Mouse (Mus musculus): ENCODE results near the gene 1700001C02Rik.

Gene 1700001C02Rik

GRCm38 (mm10) chr5:30494606-30495005 lies 28.8 kb downstream of the 1700001C02Rik start:
- DNase-seq (ENCODE audit: low spot score in 2 of 2), result no peak

- no peak for DNase-seq (ENCODE audit: low spot score in 2 of 2)
Measured at GRCm38 (mm10) chr5:30495288-30495687, 29.4 kb downstream of the 1700001C02Rik start.

DNA sequence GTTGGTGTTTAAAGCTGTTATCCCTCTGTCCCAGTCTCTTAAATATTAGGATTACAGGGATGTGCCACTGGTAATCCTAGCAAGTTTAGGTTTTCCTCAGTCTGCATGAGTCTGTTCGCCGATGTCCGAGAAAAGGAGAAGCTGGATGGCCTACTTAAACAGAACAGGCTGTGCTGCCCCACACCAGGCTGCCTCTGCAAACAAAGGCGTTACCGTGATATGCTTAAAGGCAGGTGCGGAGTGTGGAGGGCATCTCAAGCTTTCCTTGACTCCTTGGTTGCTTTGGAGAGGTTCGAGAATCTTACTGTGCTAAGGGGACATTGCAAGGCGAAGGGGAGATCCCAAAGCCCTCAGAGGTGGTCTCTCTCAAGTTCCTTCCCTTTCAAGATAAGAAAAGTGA lies 31.0 kb downstream of the 1700001C02Rik start:
- no peak for DNase-seq (ENCODE audit: low spot score in 2 of 2)

- DNase-seq (ENCODE audit: low spot score in 2 of 2), result no peak
Measured at GRCm38 (mm10) chr5:30497299-30497698, 31.5 kb downstream of the 1700001C02Rik start.

DNA sequence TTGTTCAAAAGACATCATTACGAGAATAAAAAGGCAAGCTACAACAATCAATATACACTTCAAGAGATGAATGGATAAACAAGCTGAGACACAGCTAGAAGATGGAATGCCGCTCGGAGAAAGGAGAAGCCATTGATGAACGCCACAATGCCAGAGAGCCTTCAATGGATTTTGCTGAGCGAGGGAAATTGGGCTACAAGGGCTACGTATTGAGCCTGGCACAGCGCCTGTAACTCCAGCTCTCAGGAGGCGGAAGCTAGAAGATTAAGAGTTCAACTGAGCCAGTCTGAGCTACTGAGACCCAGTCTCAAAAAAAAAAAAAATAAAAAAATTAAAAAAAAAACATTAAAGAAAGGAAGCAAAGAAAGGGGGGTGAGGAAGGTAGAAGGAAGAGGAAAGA lies 47.3 kb downstream of the 1700001C02Rik start:
- no peak for DNase-seq (ENCODE audit: low spot score in 2 of 2)

- DNase-seq (ENCODE audit: low spot score in 2 of 2), result no peak
Measured at GRCm38 (mm10) chr5:30516376-30516775, 50.5 kb downstream of the 1700001C02Rik start.

GRCm38 (mm10) chr5:30518108-30518507 lies 52.3 kb downstream of the 1700001C02Rik start:
- no peak for DNase-seq (ENCODE audit: low spot score in 2 of 2)

- no peak for DNase-seq (ENCODE audit: low spot score in 2 of 2)
Measured at GRCm38 (mm10) chr5:30518547-30518946, 52.7 kb downstream of the 1700001C02Rik start.

- DNase-seq (ENCODE audit: low spot score in 2 of 2), result no peak
Measured at GRCm38 (mm10) chr5:30519494-30519893, 53.6 kb downstream of the 1700001C02Rik start.

GRCm38 (mm10) chr5:30520214-30520732 lies 54.4 kb downstream of the 1700001C02Rik start:
- no peak for DNase-seq (ENCODE audit: low spot score in 2 of 2)

DNA sequence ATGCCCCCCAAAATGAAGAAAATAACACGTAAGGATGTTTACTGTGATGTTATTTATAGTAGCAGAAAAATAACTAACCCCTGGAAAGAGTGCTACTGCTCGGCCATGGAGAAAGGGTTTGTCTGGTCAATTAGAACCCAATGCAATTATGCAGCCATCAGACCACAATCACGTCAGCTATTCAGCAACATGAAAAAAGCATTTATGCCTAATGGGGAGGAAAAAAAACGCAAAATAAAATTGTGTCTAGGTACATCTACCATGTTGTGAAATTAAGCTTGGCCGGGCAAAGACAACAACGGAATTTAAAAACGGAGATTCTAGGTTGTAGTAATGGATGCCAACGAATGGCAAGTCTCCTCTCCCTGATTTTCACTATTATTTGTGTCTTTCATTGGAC lies 56.6 kb downstream of the 1700001C02Rik start:
- DNase-seq (ENCODE audit: low spot score in 2 of 2), result no peak

GRCm38 (mm10) chr5:30523131-30523530 lies 57.3 kb downstream of the 1700001C02Rik start:
- DNase-seq (ENCODE audit: low spot score in 2 of 2), result no peak

DNA sequence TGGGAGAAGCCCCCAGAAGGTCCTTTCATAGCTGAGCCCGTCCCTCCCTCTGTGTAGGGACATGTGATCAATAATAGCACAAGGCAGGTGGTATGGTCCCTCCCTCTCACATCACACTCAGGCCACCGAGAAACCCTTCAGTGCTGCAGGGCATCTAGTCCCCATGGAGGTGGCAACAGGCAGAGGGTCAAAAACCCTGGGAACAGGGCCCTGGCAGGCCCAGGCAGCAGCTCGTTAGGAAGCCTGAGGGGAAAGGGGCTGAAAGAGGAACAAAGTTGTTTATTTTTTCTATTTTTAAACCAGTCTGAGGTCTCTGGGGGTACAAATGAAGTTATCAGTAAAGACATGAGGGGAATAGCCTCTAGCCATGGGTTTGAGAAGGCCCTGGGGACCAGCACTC lies 58.4 kb downstream of the 1700001C02Rik start:
- DNase-seq (ENCODE audit: low spot score in 2 of 2), result no peak

DNA sequence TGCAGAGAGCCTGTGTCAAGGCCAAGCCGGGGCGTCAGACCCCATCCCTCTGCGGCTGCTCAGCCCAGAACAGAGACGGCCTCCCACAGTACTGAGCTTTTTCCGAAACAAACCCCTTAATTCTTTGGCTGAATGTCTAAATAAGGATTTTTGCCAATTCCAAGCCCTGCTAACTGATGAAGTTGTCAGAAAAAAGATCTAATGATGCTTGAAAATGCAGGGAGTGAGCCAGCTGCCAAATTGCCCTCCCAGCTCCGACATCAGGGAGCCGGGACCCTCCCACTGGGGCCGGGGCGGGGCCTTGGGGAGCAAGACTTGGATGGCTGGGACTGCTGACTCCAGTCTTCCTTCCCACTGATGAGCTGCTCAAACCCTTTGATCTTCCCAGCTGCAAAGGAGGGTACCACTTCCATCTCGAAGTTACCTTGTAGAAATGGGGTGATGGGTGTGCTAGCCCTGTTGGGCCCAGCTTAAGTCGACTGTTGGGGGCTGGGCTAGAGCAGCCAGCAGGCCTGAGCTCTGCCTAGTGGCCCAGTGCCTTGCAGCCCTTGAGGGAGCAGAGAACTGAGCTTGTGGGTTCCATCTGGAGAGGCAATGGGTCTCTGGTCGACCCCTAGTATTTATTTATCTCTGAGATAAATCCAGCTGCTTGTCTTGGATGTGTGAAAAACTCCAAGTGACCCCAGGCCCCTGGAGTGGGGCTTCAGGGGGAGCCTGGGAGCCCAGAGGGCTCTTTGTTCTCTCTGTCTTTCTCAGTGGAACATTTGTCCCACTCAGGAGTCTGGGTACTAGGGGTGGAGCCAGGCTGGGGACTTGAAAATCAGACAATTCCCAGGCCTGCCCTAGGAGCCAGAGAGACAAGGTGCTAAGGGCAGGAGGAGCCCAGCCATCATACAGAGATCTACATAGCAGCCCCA lies 60.3 kb downstream of the 1700001C02Rik start:
- peak in 1 of 2 experiments; percentile 53 for DNase-seq (ENCODE audit: low spot score in 2 of 2)

DNA sequence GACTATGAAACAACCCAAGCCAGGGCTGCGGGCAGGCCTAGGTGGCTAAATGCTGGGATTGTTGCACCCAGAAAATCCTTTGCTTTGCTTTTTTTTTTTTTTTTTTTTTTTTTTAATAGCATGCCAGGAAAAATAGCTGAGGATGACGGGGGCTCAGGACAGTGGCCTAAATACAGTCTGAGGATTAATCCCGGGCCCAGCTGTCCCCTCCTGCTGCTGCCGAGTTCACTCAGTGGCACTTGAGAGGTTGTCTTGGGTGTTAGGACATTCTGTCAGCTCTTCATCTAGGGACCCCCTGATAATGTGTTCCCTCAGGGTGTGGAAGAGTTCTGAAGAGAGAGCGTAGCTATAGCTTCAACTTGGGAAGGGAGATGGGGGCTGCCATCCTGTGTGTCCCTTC lies 61.3 kb downstream of the 1700001C02Rik start:
- DNase-seq (ENCODE audit: low spot score in 2 of 2), result no peak

DNA sequence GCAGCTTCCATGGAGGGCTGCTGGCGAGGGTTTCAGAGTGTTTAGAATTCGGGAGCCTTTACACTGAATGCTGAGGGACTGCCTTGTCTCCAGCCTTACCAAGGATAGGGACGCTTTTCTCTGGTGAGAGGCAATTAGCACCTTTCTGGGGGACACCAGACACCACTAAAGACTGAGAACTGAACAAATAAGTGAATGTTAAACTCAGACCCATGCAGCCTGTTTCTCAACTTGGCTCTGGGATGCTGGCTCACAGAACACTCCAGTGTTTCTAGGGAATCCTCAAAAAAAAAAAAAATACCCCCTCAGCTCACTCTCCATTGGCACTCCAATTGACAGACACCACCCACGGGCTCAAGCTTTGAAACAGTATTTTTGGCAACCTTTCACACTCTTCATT lies 63.1 kb downstream of the 1700001C02Rik start:
- DNase-seq (ENCODE audit: low spot score in 2 of 2), result no peak

Data from urinary bladder, postnatal 4 days (tissue).